Mouse (Mus musculus) brain, adult 2 months (tissue): Measurements from ENCODE around the gene Sec14l3.
"Not testable (repeated sequence)": the region's sequence is repeated elsewhere in the genome, so short reads cannot be mapped to it uniquely, and the experiment has no call there.

Source experiments
- DNase-seq: peaks from one replicate; pipeline ENCODE4 v3.0.0; 2011; ENCODE audit warnings: low read depth, low spot score

Sec14l3 gene

GRCm38 (mm10) chr11:4064627-4065122 lies at the start of gene Sec14l3:
Sec14l3 (plus strand) TSS chr11:4064841.
- no peak for DNase-seq

GRCm38 (mm10) chr11:4015796-4016195 lies 48.8 kb upstream of the Sec14l3 start:
- not testable (repeated sequence) for DNase-seq

DNA sequence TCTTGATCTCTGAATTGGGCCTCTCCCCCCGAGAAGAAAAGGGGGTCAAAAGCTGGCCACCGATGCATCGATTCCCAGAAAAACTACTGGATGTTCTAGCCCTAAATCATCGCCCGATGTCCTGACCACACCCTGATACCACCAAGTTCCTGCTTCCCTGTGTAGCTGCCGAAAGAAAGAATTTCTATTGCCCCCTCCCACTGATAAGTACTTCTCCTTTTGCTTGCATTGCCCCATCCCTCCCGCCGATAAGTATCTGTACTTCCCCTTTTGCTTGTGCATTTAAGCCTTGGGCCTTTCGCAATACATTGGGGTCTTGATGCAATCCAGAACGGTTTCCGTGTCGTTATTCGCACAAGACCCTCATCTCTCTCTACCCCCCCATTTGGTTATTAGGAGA lies 42.5 kb upstream of the Sec14l3 start:
- DNase-seq, result not testable (repeated sequence)

DNA sequence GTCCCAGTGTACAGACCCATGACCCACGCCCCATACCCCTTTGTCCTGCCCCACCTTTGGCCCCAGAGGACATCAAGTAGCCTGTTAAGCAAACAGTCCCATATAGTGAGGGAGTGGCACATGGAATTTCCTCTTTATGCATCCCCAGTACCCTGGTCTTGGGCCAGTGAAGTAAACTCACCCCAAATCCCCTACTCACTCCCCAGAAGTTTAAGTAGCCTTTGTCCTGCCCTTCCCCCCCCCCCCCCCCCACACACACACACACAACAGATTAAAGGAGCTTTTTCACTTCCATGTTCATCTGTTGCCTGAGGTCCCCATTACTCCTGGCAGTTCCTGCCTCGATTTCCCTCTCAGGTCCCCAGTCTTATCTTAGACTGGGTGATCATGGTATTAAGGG lies 41.3 kb upstream of the Sec14l3 start:
- DNase-seq, result no peak

DNA sequence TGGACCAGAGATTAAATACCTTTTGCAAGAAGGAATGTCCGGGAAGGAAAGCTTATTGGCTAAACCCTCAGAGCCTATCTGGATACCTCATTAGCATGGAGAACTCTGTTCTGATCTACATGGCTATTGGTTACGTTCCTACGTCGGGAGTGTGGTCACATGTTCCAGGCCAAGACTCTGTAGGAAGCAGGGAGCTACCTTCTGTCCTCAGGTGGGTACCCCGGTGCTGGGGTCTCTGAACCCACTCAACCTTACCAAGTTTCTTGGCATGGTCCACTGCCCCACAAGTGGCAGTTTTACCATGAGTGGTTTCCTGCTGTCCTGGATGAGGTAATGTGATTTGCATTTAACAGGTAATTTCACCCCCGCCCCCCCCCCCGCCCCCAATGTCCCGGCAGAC lies 37.6 kb upstream of the Sec14l3 start:
- no peak for DNase-seq

- peak; percentile 91 for DNase-seq
Observed at GRCm38 (mm10) chr11:4027561-4028334, 36.9 kb upstream of the Sec14l3 start.

DNA sequence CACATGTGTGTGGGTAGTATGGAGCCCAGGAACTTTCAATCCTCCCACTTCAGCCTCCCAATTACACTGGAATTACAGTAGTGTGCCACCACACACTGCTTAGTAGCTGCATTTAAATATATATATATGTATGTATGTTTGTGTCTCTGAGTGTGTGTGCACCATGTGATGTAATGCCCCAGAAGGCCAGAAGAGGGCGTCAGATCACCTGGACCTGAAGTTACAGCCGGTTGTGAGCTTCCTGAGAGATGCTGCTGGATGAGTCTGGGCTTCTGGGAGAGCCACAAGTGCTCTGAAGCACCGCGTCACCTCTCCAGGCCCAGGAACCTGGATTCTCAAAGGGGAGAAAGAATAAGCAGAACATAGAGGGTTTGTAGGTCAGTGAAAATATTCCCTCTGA lies 35.3 kb upstream of the Sec14l3 start:
- no peak for DNase-seq

GRCm38 (mm10) chr11:4031126-4031941 lies 33.3 kb upstream of the Sec14l3 start, which contains the start of gene Sec14l4:
Sec14l4 (plus strand) TSS chr11:4031462.
- no peak for DNase-seq

- DNase-seq, result no peak
Observed at GRCm38 (mm10) chr11:4031961-4032360, 32.7 kb upstream of the Sec14l3 start.

GRCm38 (mm10) chr11:4033471-4033870 lies 31.2 kb upstream of the Sec14l3 start:
- no peak for DNase-seq

DNA sequence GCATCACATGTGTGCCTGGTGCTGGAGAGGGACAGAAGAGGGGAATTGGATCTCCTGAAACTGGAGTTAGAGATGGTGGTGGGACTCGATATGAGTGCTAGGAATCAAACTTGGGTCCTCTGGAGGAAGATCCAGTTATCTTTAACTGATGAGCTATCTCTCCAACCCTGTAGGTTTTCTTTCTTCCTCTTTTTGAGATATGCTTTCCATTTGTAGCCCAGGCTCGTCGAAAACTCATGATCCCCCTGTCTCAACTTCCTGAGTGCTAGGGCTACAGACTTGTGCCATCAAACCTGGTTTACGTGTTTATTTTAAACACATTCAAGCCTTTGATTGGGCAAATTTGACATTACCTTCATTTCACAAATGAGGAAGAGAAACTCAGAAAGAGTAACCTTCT lies 30.5 kb upstream of the Sec14l3 start:
- DNase-seq, result no peak

DNA sequence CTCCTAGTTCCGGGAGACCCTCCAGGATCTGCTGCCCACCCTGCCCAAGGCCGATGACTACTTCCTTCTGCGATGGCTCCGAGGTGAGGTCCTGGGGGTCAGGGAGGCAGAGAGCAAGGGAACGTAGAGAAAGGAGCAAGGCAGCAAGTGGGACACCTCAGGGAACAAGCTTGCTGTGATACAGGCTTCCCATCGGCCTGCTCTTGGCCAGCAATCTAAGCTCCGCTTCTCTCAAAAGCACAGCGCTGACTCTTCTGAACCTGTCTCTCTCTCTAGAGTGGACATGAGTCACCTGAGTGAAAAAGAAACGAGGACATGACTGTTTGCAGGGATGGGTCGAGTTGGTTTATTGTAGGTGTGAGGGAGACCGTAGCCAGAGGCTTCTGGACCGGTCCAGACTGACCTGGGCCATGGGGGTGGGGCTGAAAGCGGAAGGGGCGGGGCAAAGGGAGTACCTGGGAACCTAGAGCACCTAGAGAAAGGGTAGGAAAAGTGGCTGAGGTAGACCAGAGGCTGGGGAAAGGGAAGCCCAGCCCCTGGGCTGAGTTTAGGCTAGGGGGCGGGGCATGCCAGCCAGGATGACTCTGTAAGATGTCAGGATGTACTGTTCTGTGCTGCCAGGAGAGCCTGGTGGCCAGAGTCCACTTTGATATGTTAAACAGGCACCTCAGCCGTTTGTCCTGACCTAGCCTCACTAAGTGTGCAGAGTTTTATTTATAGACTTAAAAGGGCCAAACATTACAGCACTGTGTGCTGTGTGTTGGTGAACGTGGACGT lies 29.3 kb upstream of the Sec14l3 start:
- no peak for DNase-seq

GRCm38 (mm10) chr11:4035916-4036315 lies 28.7 kb upstream of the Sec14l3 start:
- DNase-seq, result peak; percentile 12

DNA sequence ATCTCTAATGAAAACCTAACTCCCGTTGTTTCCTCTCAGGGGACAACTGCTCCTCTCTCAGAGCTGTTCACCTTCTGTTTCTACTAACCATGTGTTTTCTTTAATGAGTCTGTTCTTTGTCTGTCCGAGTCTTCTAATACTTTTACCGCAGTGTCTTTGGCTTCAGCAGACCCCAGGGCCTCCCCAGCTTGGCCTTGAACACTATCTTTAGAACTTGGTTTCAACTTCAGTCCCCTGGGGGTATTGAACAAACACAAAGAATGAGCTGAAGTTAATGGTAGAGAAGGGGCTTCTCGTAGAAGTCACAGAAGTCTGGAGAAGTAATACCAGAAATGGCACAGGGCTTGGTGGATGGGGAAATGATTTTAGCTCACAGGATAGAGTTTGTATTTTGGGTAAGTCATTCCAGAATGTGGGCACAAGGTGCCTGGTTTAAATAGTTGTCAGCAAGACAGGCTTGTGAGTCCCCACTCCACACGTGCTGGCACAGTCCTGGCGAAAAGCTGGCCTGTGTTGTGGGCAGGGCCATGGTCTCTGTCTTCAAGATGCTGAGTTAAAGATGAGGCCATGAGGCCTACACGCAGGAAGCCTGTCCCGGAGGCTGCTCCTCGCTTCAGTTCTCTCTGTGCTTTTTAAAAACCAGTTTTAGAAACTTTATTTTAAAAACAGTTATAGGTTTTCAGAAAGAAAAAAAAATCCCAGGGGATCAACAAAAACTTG lies 28.1 kb upstream of the Sec14l3 start:
- no peak for DNase-seq

DNA sequence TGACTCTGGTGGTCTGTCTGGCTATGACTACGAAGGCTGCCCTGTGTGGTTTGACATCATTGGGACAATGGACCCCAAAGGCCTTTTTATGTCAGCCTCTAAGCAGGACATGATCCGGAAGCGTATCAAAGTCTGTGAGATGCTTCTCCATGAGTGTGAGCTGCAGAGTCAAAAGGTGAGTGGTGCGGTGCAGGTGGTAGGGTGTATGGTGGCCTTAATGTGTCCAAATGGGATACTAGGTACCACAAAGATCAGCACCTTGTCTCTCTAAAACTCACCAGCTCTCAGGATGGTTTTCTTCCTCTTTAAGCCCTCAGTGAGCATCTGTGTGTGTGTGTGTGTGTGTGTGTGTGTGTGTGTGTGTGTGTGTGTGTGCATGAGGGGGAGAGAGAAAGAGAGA lies 24.7 kb upstream of the Sec14l3 start:
- no peak for DNase-seq

GRCm38 (mm10) chr11:4041123-4041625 lies 23.5 kb upstream of the Sec14l3 start:
- DNase-seq, result no peak

DNA sequence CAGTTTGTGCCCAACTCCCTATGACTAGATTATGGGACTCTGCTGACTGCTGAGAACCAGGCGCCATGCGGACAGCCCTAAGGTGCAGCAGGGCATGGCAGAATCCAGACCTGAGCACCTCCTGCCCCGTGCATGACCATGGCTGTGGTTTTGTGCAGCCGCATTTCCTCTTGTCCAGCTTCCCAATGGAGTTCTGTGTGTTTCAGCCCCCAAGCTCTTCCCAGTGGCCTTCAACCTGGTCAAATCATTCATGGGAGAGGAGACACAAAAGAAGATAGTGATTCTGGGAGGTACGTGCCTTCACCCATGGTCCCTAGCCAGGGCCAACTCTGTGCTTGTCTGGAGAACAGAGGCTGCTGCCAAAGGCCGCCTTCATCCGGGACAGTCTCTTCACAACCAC lies 21.6 kb upstream of the Sec14l3 start:
- DNase-seq, result no peak

DNA sequence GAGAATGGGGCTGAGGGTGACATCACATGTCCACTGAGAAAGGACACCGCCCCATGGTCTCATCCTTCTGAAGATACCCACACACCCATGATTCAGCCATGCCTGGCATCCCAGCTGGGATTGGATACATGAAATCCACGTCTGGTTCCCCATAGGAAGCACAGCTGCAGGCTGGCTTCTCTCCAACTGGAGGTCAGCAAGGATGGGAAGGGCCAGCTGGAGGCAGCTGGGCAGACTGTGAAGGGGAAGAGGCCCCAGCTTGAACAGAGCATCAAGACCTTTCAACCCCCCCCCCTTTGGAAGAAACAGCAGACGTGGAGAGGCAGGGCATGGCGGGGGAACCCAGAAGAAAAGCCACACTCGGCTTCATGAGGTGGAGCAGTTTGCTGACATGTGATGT lies 18.1 kb upstream of the Sec14l3 start:
- no peak for DNase-seq

DNA sequence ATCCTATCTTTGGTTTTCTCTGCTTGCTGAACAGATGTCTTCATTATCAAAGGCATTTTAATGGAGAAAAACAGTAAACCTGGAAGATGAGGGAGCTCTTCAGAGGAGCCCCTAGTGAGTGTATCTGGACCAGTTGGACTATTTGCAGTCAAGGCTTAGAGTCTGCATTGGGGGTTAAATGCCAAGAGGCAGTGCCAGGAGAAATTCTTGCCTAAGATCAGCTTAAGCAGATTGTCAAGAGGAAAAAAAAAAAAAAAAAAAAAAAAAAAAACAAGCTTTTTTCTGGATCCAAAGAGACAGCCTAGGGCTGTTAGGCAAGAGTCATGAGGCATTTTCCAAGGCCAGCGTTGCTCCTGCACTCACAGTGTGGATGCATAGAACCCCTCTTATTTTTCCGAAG lies 16.9 kb upstream of the Sec14l3 start:
- no peak for DNase-seq

DNA sequence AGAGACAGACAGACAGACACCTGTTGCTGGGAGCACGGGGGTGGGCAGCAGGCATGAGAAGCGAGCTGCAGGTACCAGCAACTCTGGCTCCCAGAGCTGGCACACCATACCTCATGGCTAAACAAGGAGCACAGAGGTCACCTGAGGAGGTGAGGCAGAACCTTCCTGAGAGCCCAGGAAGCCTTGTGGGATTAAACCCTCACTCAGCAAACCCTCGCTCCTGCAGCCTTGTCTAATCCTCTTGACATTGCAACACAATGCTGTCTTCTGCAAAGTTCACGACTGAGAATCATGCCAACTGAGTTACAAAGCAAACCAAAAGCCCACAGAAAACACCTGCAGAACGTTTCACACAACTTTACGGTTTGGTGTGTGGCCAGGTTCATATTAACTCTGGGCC lies 16.2 kb upstream of the Sec14l3 start:
- no peak for DNase-seq

DNA sequence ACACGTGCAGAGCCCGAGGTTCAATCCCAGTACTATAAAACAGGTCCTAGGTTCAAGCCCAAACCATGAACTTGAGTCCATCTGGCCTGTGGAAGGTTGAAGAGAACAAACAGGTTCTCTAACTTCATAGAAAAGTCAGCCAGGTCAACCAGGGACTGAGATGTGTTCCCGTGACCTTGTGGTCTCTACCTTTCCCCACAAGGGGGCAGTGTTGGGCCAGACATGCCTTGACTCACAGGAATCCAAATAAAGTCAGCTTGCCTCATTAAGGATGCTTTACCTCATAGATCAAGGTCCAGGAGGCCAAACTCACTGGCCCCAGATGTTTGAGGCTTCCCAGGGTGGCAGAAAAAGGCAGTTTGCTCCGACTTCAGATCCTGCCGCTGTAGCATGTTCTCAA lies 11.1 kb upstream of the Sec14l3 start:
- peak; percentile 80 for DNase-seq
